Mouse (Mus musculus) ZHBTc4 (cell line): ENCODE results near the gene Baz2a.

Source experiments
- DNase-seq: peaks from one replicate; pipeline ENCODE4 v3.0.0-alpha.2; 2011; ENCODE audit warnings: low read depth, low spot score

Baz2a gene

GRCm38 (mm10) chr10:128175996-128176755 is 84.8 kb downstream of the Baz2a start:
- DNase-seq, result peak; percentile 54

- no peak for DNase-seq
Measured at GRCm38 (mm10) chr10:128177316-128177715, 85.9 kb downstream of the Baz2a start.
